In genomic region chrX:112601306-112602120, GRCm38 (mm10) we compare ENCODE assay signal across 9 mouse cellular contexts. TPM values are rescaled to one million over a fixed set of nuclear protein-coding genes. Genes with fewer than 3 reads are reported as not detected.
A peak's percentile ranks its signal among the peaks of the same experiment; 100 is the strongest.
DNase-seq lines count a peak whose midpoint lies in the region; ATAC-seq and TF ChIP-seq lines count a peak whose summit lies in the region.
"Had no signal": no experiment of that assay in that cellular context is flagged by ENCODE, and none has a peak within 500 bp of the region (broad histone marks: within the 10 kb centered on the region; RNA-seq: fewer than 3 reads in every experiment).

No protein-coding gene starts in this region.

- 18% methylated on average over 56 of the region's 81 CpGs for WGBS in embryonic facial prominence, embryonic 11.5 days
- WGBS in lung, embryonic 14.5 days, result 11% methylated on average over 54 of the region's 81 CpGs

- H3K4me3 ChIP-seq in embryonic facial prominence, embryonic 11.5 days (ENCODE audit: low read depth, low read length), result peak overlapping the region; percentile 64
- H3K4me3 ChIP-seq in lung, embryonic 14.5 days (ENCODE audit: low read depth, low read length), result peak overlapping the region; percentile 57

- H3K27ac ChIP-seq in embryonic facial prominence, embryonic 11.5 days (replicated peaks; ENCODE audit: low read depth, low read length), result peak overlapping the region; percentile 54
- peak overlapping the region; percentile 79 for H3K27ac ChIP-seq in lung, embryonic 14.5 days (ENCODE audit: low read depth)

- peak overlapping the region; percentile 32 for H3K4me2 ChIP-seq in embryonic facial prominence, embryonic 11.5 days (ENCODE audit: low read depth, low read length)
- H3K4me2 ChIP-seq in lung, embryonic 14.5 days, result peak overlapping the region; percentile 62

- peak; percentile 74 for ATAC-seq in embryonic facial prominence, embryonic 11.5 days (replicated peaks; ENCODE audit: insufficient number of reproducible peaks, low FRiP score, low TSS enrichment, low read depth)
- ATAC-seq in hematopoietic stem cell, adult 5-6 weeks (replicated peaks in 1 of 2; ENCODE audit: insufficient read depth in 1 of 2, low FRiP score in 2 of 2, low TSS enrichment in 1 of 2, low read depth in 1 of 2, poor library complexity in 2 of 2, severe bottlenecking in 2 of 2), result peak; percentile 12 to 21; a peak in 1 of 4 replicates
- peak; percentile 56 for ATAC-seq in lung, embryonic 14.5 days (ENCODE audit: insufficient read depth)
- no peak for ATAC-seq in erythroid progenitor cell, adult 5-6 weeks (replicated peaks; ENCODE audit: low FRiP score, poor library complexity, severe bottlenecking)

- no peaks in the 10 kb centered on the region for H3K27me3 ChIP-seq in embryonic facial prominence, embryonic 11.5 days (ENCODE audit: control insufficient read depth, insufficient read depth, low read length)
- H3K27me3 ChIP-seq in lung, embryonic 14.5 days (ENCODE audit: insufficient read depth, low read length), result no peaks in the 10 kb centered on the region

- no peaks in the 10 kb centered on the region for H3K9me3 ChIP-seq in embryonic facial prominence, embryonic 11.5 days (replicated peaks; ENCODE audit: control insufficient read depth, low read length)
- H3K9me3 ChIP-seq in lung, embryonic 14.5 days (ENCODE audit: low read depth, low read length), result no peaks in the 10 kb centered on the region

- DNase-seq in layer of hippocampus, adult 11-12 months (ENCODE audit: low spot score), result peak; percentile 4
- no peak for DNase-seq in layer of hippocampus, adult 9-10 months (ENCODE audit: low spot score)
- peak; percentile 42 for DNase-seq in embryonic facial prominence, embryonic 11.5 days (ENCODE audit: low spot score)
- DNase-seq in layer of hippocampus, postnatal 14 days (ENCODE audit: low spot score in 2 of 2), result peak; percentile 16 to 22
- peak; percentile 65 for DNase-seq in lung, embryonic 14.5 days
- DNase-seq in retina, postnatal 1 day, result peak; percentile 76

- H3K36me3 ChIP-seq in embryonic facial prominence, embryonic 11.5 days (replicated peaks; ENCODE audit: control insufficient read depth, insufficient read depth, low read depth, low read length), result no peaks in the 10 kb centered on the region
- no peaks in the 10 kb centered on the region for H3K36me3 ChIP-seq in lung, embryonic 14.5 days (ENCODE audit: insufficient read depth)
- H3K36me3 ChIP-seq: G1E had no signal

- no peaks in the 10 kb centered on the region for H3K4me1 ChIP-seq in embryonic facial prominence, embryonic 11.5 days (ENCODE audit: control insufficient read depth, insufficient read depth, low read length)
- H3K4me1 ChIP-seq in lung, embryonic 14.5 days (ENCODE audit: insufficient read depth), result no peaks in the 10 kb centered on the region

- no peak for TF ChIP-seq CTCF in lung, embryonic 14.5 days (IDR thresholded peaks at IDR 0.05; ENCODE audit: low read depth)

- peak overlapping the region; percentile 75 for H3K9ac ChIP-seq in embryonic facial prominence, embryonic 11.5 days (replicated peaks; ENCODE audit: low read length)
- H3K9ac ChIP-seq in lung, embryonic 14.5 days, result peak overlapping the region; percentile 71

RNA-seq across cellular contexts. Expression of gene Zfp711, which starts 1.2 kb away (rescaled TPM):
- 21.3 and 21.8 TPM in 2 replicates for polyA plus RNA-seq in embryonic facial prominence, embryonic 11.5 days (2014; fragmentation: Nextera tagmentation; extraction: Ambion mirVana)
- 0.30 TPM in 1 of 2 replicates, not detected in the other for total RNA-seq in hematopoietic stem cell, adult 5-6 weeks (2017)
- total RNA-seq in layer of hippocampus, postnatal 14 days (2021), result 10 to 100 TPM; 14.8 to 16.7 TPM
- polyA plus RNA-seq in lung, embryonic 14.5 days (2014; fragmentation: Nextera tagmentation; extraction: Ambion mirVana), result 16.4 and 17.2 TPM in 2 replicates
- not detected in 2 replicates for total RNA-seq in erythroid progenitor cell, adult 5-6 weeks (2015; ENCODE audit: low replicate concordance)
- total RNA-seq in erythroid progenitor cell, adult 5-6 weeks (2017; ENCODE audit: low replicate concordance), result not detected in 2 replicates
- polyA plus RNA-seq: G1E had no signal

Comparison
In these comparisons a context has a peak if more than half of its experiments do, and no peak if none do; other contexts are left out.
1. RNA of gene Zfp711, which starts 1.2 kb away (total RNA-seq): 14.8 to 16.7 TPM in layer of hippocampus, postnatal 14 days; 0.30 TPM in hematopoietic stem cell, adult 5-6 weeks and not detected in erythroid progenitor cell, adult 5-6 weeks; every median in the first group is over 10 times any median in the second.